Mouse (Mus musculus) gastrocnemius, adult 8-10 months (tissue): ENCODE results near the gene Elf2. TPM values are rescaled to one million over a fixed set of nuclear protein-coding genes. Genes with fewer than 3 reads are reported as not detected.
"Not testable (repeated sequence)": the region's sequence is repeated elsewhere in the genome, so short reads cannot be mapped to it uniquely, and the experiment has no call there.

Experiments used
- DNase-seq, 2 experiments: peaks; one replicate each; pipeline ENCODE4 v3.0.0; 2022; ENCODE audit warnings: low spot score in 2 of 2
- microRNA-seq: library from miRNA; unstranded; fragments of <30 nt; microRNA quantifications from one replicate; pipeline ENCODE4 v1.2.0, GENCODE M21; 2022
- total RNA-seq, 4 experiments: library from RNA; stranded (reverse); gene quantifications; 2 replicates each; pipeline ENCODE4 v1.2.4; 2022

Gene Elf2
- total RNA-seq, 4 experiments from 2014 or later: 45.1 to 52.6 (median 48.5) TPM

DNA sequence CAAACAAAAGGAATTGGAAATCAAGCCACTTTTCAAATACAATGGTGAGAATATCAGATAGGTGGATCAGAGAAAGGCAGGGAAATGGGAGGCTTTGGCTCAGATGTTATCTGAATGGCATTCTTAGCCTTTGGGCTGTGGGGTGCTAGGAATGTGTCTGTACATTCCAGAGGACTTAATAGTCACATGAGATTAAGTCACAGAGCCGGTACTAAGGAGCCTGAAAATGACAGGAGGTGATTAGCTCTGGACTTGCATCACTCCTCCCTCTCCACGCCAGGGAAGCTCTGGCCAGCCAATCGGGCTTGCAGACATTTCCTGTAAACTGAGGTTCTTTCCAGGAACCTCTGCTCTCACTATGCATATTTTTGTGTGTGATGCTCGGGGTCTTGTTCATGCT lies 119.6 kb downstream of the Elf2 start:
- DNase-seq: no peak

GRCm38 (mm10) chr3:51219213-51219612 lies 121.2 kb downstream of the Elf2 start:
- no peak for DNase-seq

- not testable (repeated sequence) for DNase-seq
Observed at GRCm38 (mm10) chr3:51218385-51218784, 122.1 kb downstream of the Elf2 start.

GRCm38 (mm10) chr3:51216351-51216750 lies 124.1 kb downstream of the Elf2 start:
- not testable (repeated sequence) for DNase-seq

GRCm38 (mm10) chr3:51215681-51216080 lies 124.8 kb downstream of the Elf2 start:
- no peak for DNase-seq

- no peak for DNase-seq
Observed at GRCm38 (mm10) chr3:51213111-51213510, 127.4 kb downstream of the Elf2 start.

DNA sequence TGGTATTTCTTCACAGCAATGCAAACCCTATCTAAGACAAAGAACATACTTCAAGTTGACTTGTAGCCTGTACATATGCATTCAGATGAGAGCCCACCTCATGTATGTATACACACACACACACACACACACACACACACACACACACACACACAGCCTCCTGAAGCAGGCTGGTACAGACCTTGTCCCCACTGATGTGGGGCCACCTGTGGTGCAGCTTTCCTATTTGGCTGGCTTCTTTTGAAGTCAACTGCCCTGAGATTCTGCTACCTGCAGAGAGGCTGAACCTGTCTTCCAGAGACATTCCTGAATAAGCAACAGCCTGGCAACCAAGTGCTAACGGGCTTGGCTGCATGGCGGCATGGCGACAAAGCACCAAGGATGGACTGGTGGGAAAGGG lies 130.0 kb downstream of the Elf2 start:
- DNase-seq: no peak

GRCm38 (mm10) chr3:51209503-51210314 lies 130.8 kb downstream of the Elf2 start:
- DNase-seq: no peak

GRCm38 (mm10) chr3:51208633-51209032 lies 131.8 kb downstream of the Elf2 start:
- no peak for DNase-seq

- no peak for DNase-seq
Observed at GRCm38 (mm10) chr3:51206521-51206920, 133.9 kb downstream of the Elf2 start.

DNA sequence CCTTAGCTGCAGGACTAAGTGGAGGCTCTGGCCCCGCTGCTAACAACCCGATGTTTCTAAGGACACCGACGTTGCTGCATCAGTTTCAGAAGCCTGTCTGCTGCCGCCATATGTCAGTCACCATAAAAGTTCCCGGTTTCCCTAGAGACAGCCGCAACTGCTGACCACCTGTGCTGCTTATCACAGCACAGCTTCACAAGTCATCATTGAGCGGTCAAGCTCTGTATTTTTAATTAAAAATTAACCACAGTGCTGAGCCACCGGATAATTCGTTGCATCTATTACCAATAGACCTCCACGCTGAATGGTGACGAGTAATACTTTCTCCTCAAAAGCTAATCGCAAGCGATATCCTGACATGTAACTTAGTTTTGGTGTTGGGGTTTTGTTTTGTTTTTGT lies 135.6 kb downstream of the Elf2 start:
- no peak for DNase-seq

GRCm38 (mm10) chr3:51204441-51204840 lies 136.0 kb downstream of the Elf2 start:
- no peak for DNase-seq

GRCm38 (mm10) chr3:51203906-51204305 lies 136.6 kb downstream of the Elf2 start:
- no peak for DNase-seq

Small RNA genes lying within 50 kb of the gene (microRNA-seq; reads per million reads assigned to microRNA genes)
- not detected for gene Gm24282

Other genes starting within 250 kb of the Elf2 start
- 10 to 100 TPM; 15.7 to 26.0 (median 19.1) TPM for gene Noct, start 116.2 kb downstream of the Elf2 start, total RNA-seq
- under 1 TPM in 1 of 4 experiments, not detected in 3; 0.85 TPM for gene Mgarp, start 56.1 kb upstream of the Elf2 start, total RNA-seq
- 1,000 to 10,000 TPM in 2 of 4 experiments, 100 to 1,000 TPM in 2; 957 to 1,091 (median 1,034) TPM for gene Ndufc1, start 68.3 kb upstream of the Elf2 start, total RNA-seq
- gene Naa15, start 74.5 kb upstream of the Elf2 start, total RNA-seq: 10 to 100 TPM; 40.5 to 53.0 (median 48.0) TPM
- 1 to 10 TPM; 5.5 to 9.8 (median 8.8) TPM for gene Rab33b, start 143.3 kb upstream of the Elf2 start, total RNA-seq
- 100 to 1,000 TPM; 178 to 234 (median 186) TPM for gene Setd7, start 220.2 kb upstream of the Elf2 start, total RNA-seq